Mouse (Mus musculus) limb, embryonic 10.5 days (tissue): ENCODE measurements at regions not wholly inside any gene's neighbourhood (a gene's known extent, or its start where the extent isn't known, plus 50 kb on each side); places are given as distances from the start of the nearest gene placed in this dataset.

Experiments used
- DNase-seq: peaks from one replicate; pipeline ENCODE4 v3.0.0-alpha.2; 2017; ENCODE audit warnings: low spot score
- H3K27ac ChIP-seq: fragments of 300-500 bp; sonication (generic); 2 replicates; pipeline ENCODE4 v1.5.1; 2016; ENCODE audit warnings: mild to moderate bottlenecking
- H3K27me3 ChIP-seq: fragments of 300-500 bp; sonication (generic); 2 replicates; pipeline ENCODE4 v1.6.1; 2016; ENCODE audit warnings: low read depth, mild to moderate bottlenecking; ENCODE audit not compliant: poor library complexity, severe bottlenecking
- H3K36me3 ChIP-seq: fragments of 300-500 bp; sonication (generic); 2 replicates; pipeline ENCODE4 v1.6.1; 2016; ENCODE audit warnings: mild to moderate bottlenecking, moderate library complexity
- H3K4me1 ChIP-seq: fragments of 300-500 bp; sonication (generic); 2 replicates; pipeline ENCODE4 v1.6.1; 2016
- H3K4me3 ChIP-seq: fragments of 300-500 bp; sonication (generic); 2 replicates; pipeline ENCODE4 v1.5.1; 2016; ENCODE audit warnings: mild to moderate bottlenecking, moderate library complexity
- H3K9me3 ChIP-seq: fragments of 300-500 bp; sonication (generic); replicated peaks from 2 replicates; pipeline ENCODE4 v1.6.1; 2016; ENCODE audit warnings: mild to moderate bottlenecking
- WGBS: fragments of 180-500 bp; shearing (Covaris S2); methylation state at CpG from one replicate; pipeline ENCODE4 v1.1.7; 2016; 5-methylcytosine and 5-hydroxymethylcytosine counted together

GRCm38 (mm10) chrX:99612130-99612759 lies 141.2 kb upstream of the Pja1 start:
- Histone ChIP-seq H3K9me3 (no peaks in the 10 kb centered on the region), H3K27me3 (peaks cover 91% of the 10 kb centered on the region), H3K4me3 (no peak overlapping the region), H3K36me3 (no peaks in the 10 kb centered on the region), H3K4me1 (peaks cover 30% of the 10 kb centered on the region), H3K27ac (peak overlapping the region; percentile 81)
- WGBS = 58% methylated on average over 9 of the region's 9 CpGs
- DNase-seq = peak; percentile 33

- WGBS = 87% methylated on average over 5 of the region's 5 CpGs
- Histone ChIP-seq H3K27ac (no peak overlapping the region), H3K4me3 (no peak overlapping the region), H3K27me3 (peaks cover 98% of the 10 kb centered on the region), H3K4me1 (peaks cover 36% of the 10 kb centered on the region), H3K9me3 (no peaks in the 10 kb centered on the region), H3K36me3 (no peaks in the 10 kb centered on the region)
- no peak for DNase-seq
These were observed 139.0 kb upstream of the Pja1 start for GRCm38 (mm10) chrX:99610096-99610495.

GRCm38 (mm10) chrX:99609591-99609990 lies 138.5 kb upstream of the Pja1 start:
- 73% methylated on average over 2 of the region's 2 CpGs for WGBS
- no peak overlapping the region for H3K4me3 ChIP-seq
- no peaks in the 10 kb centered on the region for H3K36me3 ChIP-seq
- H3K9me3 ChIP-seq = no peaks in the 10 kb centered on the region
- no peak overlapping the region for H3K27ac ChIP-seq
- H3K4me1 ChIP-seq = peaks cover 41% of the 10 kb centered on the region
- H3K27me3 ChIP-seq = peaks cover 99% of the 10 kb centered on the region
- DNase-seq = no peak

- Histone ChIP-seq H3K9me3 (no peaks in the 10 kb centered on the region), H3K4me1 (peaks cover 47% of the 10 kb centered on the region), H3K36me3 (no peaks in the 10 kb centered on the region), H3K27ac (no peak overlapping the region), H3K27me3 (peaks cover 99% of the 10 kb centered on the region), H3K4me3 (no peak overlapping the region)
- WGBS = 37% methylated on average over 2 of the region's 2 CpGs
- no peak for DNase-seq
These were observed 137.2 kb upstream of the Pja1 start for GRCm38 (mm10) chrX:99608284-99608692.

- DNase-seq = no peak
- H3K27me3 ChIP-seq = peaks cover 98% of the 10 kb centered on the region
- WGBS = 37% methylated on average over 10 of the region's 10 CpGs
These were observed 134.2 kb upstream of the Pja1 start for GRCm38 (mm10) chrX:99605084-99605824.

GRCm38 (mm10) chrX:99603714-99604113 lies 132.6 kb upstream of the Pja1 start:
- H3K27ac ChIP-seq = no peak overlapping the region
- H3K4me1 ChIP-seq = peaks cover 29% of the 10 kb centered on the region
- H3K36me3 ChIP-seq = no peaks in the 10 kb centered on the region
- H3K27me3 ChIP-seq = peaks cover 98% of the 10 kb centered on the region
- DNase-seq = no peak
- H3K4me3 ChIP-seq = no peak overlapping the region
- WGBS = 82% methylated on average over 6 of the region's 6 CpGs
- H3K9me3 ChIP-seq = no peaks in the 10 kb centered on the region

More at GRCm38 (mm10) chrX:99605084-99605824, 134.2 kb upstream of the Pja1 start:
- H3K4me3 ChIP-seq = no peak overlapping the region
- no peaks in the 10 kb centered on the region for H3K36me3 ChIP-seq
- H3K9me3 ChIP-seq = no peaks in the 10 kb centered on the region
- peak overlapping the region; percentile 42; the same call in 1 of the 2 replicates for H3K27ac ChIP-seq
- H3K4me1 ChIP-seq = peaks cover 30% of the 10 kb centered on the region

- no peak overlapping the region for H3K4me3 ChIP-seq
- no peaks in the 10 kb centered on the region for H3K36me3 ChIP-seq
- DNase-seq = no peak
- H3K9me3 ChIP-seq = no peaks in the 10 kb centered on the region
- H3K27ac ChIP-seq = no peak overlapping the region
- H3K27me3 ChIP-seq = peaks cover 97% of the 10 kb centered on the region
- 89% methylated on average over 12 of the region's 12 CpGs for WGBS
- peaks cover 20% of the 10 kb centered on the region for H3K4me1 ChIP-seq
These were observed 131.3 kb upstream of the Pja1 start for GRCm38 (mm10) chrX:99602268-99602885.

- no peaks in the 10 kb centered on the region for H3K36me3 ChIP-seq
- H3K4me1 ChIP-seq = peaks cover 29% of the 10 kb centered on the region
- WGBS = 80% methylated on average over 6 of the region's 6 CpGs
- no peak for DNase-seq
- no peak overlapping the region for H3K27ac ChIP-seq
- H3K4me3 ChIP-seq = no peak overlapping the region
- peaks cover 98% of the 10 kb centered on the region for H3K27me3 ChIP-seq
- H3K9me3 ChIP-seq = no peaks in the 10 kb centered on the region
These were observed 124.4 kb upstream of the Pja1 start for GRCm38 (mm10) chrX:99595493-99595892.

- no peak for DNase-seq
- Histone ChIP-seq H3K4me1 (peaks cover 29% of the 10 kb centered on the region), H3K9me3 (no peaks in the 10 kb centered on the region), H3K4me3 (no peak overlapping the region), H3K27ac (0 out of 2 replicates have a peak overlapping the region, but pooled peaks have one; percentile 46), H3K27me3 (peaks cover 99% of the 10 kb centered on the region), H3K36me3 (no peaks in the 10 kb centered on the region)
- 14% methylated on average over 21 of the region's 28 CpGs for WGBS
These were observed 122.9 kb upstream of the Pja1 start for GRCm38 (mm10) chrX:99593872-99594487.

- no peaks in the 10 kb centered on the region for H3K9me3 ChIP-seq
- H3K4me1 ChIP-seq = peaks cover 29% of the 10 kb centered on the region
- peak overlapping the region; percentile 56; the same call in 1 of the 2 replicates for H3K27ac ChIP-seq
- 40% methylated on average over 11 of the region's 11 CpGs for WGBS
- DNase-seq = no peak
- H3K27me3 ChIP-seq = peaks cover 100% of the 10 kb centered on the region
- H3K36me3 ChIP-seq = no peaks in the 10 kb centered on the region
- H3K4me3 ChIP-seq = no peak overlapping the region
These were observed 121.9 kb upstream of the Pja1 start for GRCm38 (mm10) chrX:99592980-99593379.

- peaks cover 95% of the 10 kb centered on the region for H3K27me3 ChIP-seq
- peaks cover 9% of the 10 kb centered on the region; the same call in 1 of the 2 replicates for H3K4me1 ChIP-seq
- no peaks in the 10 kb centered on the region for H3K9me3 ChIP-seq
- no peak overlapping the region for H3K27ac ChIP-seq
- 49% methylated on average over 2 of the region's 2 CpGs for WGBS
- no peak overlapping the region for H3K4me3 ChIP-seq
- no peak for DNase-seq
- no peaks in the 10 kb centered on the region for H3K36me3 ChIP-seq
These were observed 116.2 kb upstream of the Pja1 start for GRCm38 (mm10) chrX:99587284-99587683.

- Histone ChIP-seq H3K36me3 (no peaks in the 10 kb centered on the region), H3K27me3 (peaks cover 95% of the 10 kb centered on the region), H3K4me1 (peaks cover 16% of the 10 kb centered on the region), H3K9me3 (no peaks in the 10 kb centered on the region), H3K27ac (no peak overlapping the region), H3K4me3 (no peak overlapping the region)
- 57% methylated on average over 11 of the region's 11 CpGs for WGBS
- DNase-seq = no peak
These were observed 115.2 kb upstream of the Pja1 start for GRCm38 (mm10) chrX:99586282-99586681.

- no peak for DNase-seq
- Histone ChIP-seq H3K4me1 (peaks cover 18% of the 10 kb centered on the region), H3K27ac (no peak overlapping the region), H3K36me3 (no peaks in the 10 kb centered on the region), H3K4me3 (no peak overlapping the region), H3K9me3 (no peaks in the 10 kb centered on the region), H3K27me3 (peaks cover 95% of the 10 kb centered on the region)
- 30% methylated on average over 3 of the region's 3 CpGs for WGBS
These were observed 114.6 kb upstream of the Pja1 start for GRCm38 (mm10) chrX:99585703-99586102.
